Mouse (Mus musculus): ENCODE measurements around the gene Rcl1. TPM values are rescaled to one million over a fixed set of nuclear protein-coding genes. Genes with fewer than 3 reads are reported as not detected.

Rcl1 gene
- polyA plus RNA-seq, 1 experiment from 2014 or later: 69.9 TPM

- Histone ChIP-seq H3K4me2 (ENCODE audit: low read depth, low read length) (no peak overlapping the region), H3K9ac (ENCODE audit: low read depth, low read length) (no peak overlapping the region), H3K4me1 (ENCODE audit: control insufficient read depth, low read depth, low read length) (no peaks in the 10 kb centered on the region), H3K27ac (ENCODE audit: low read length) (no peak overlapping the region), H3K9me3 (replicated peaks; ENCODE audit: control insufficient read depth, low read length) (no peaks in the 10 kb centered on the region), H3K4me3 (ENCODE audit: low read depth, low read length) (no peak overlapping the region), H3K36me3 (ENCODE audit: control insufficient read depth, insufficient read depth) (no peaks in the 10 kb centered on the region), H3K27me3 (ENCODE audit: control insufficient read depth, insufficient read depth, low read depth, low read length) (no peaks in the 10 kb centered on the region)
- ATAC-seq (ENCODE audit: low read depth): no peak
- 45% methylated on average over 4 of the region's 4 CpGs for WGBS (ENCODE audit: insufficient replicate concordance)
Observed at GRCm38 (mm10) chr19:29180336-29180735, 79.2 kb downstream of the Rcl1 start.

GRCm38 (mm10) chr19:29182166-29182565 lies 81.0 kb downstream of the Rcl1 start:
- H3K4me1 ChIP-seq (ENCODE audit: control insufficient read depth, low read depth, low read length): peaks cover 8% of the 10 kb centered on the region
- no peak for ATAC-seq (ENCODE audit: low read depth)
- H3K4me2 ChIP-seq (ENCODE audit: low read depth, low read length): no peak overlapping the region

GRCm38 (mm10) chr19:29185122-29185521 lies 83.9 kb downstream of the Rcl1 start:
- H3K4me3 ChIP-seq (ENCODE audit: low read depth, low read length): no peak overlapping the region
- H3K27ac ChIP-seq (ENCODE audit: low read length): no peak overlapping the region
- no peaks in the 10 kb centered on the region for H3K36me3 ChIP-seq (ENCODE audit: control insufficient read depth, insufficient read depth)
- peaks cover 8% of the 10 kb centered on the region for H3K4me1 ChIP-seq (ENCODE audit: control insufficient read depth, low read depth, low read length)
- no peak overlapping the region for H3K4me2 ChIP-seq (ENCODE audit: low read depth, low read length)
- H3K9me3 ChIP-seq (replicated peaks; ENCODE audit: control insufficient read depth, low read length): no peaks in the 10 kb centered on the region
- no peaks in the 10 kb centered on the region for H3K27me3 ChIP-seq (ENCODE audit: control insufficient read depth, insufficient read depth, low read depth, low read length)
- no peak overlapping the region for H3K9ac ChIP-seq (ENCODE audit: low read depth, low read length)
- no peak for ATAC-seq (ENCODE audit: low read depth)
- WGBS (ENCODE audit: insufficient replicate concordance): 36% methylated on average over 7 of the region's 7 CpGs

More at GRCm38 (mm10) chr19:29182166-29182565, 81.0 kb downstream of the Rcl1 start:
- 64% methylated on average over 5 of the region's 5 CpGs for WGBS (ENCODE audit: insufficient replicate concordance)
- Histone ChIP-seq H3K27me3 (ENCODE audit: control insufficient read depth, insufficient read depth, low read depth, low read length) (no peaks in the 10 kb centered on the region), H3K27ac (ENCODE audit: low read length) (no peak overlapping the region), H3K9ac (ENCODE audit: low read depth, low read length) (no peak overlapping the region), H3K36me3 (ENCODE audit: control insufficient read depth, insufficient read depth) (no peaks in the 10 kb centered on the region), H3K4me3 (ENCODE audit: low read depth, low read length) (no peak overlapping the region), H3K9me3 (replicated peaks; ENCODE audit: control insufficient read depth, low read length) (no peaks in the 10 kb centered on the region)

GRCm38 (mm10) chr19:29185552-29186232 lies 84.5 kb downstream of the Rcl1 start:
- Histone ChIP-seq H3K4me3 (ENCODE audit: low read depth, low read length) (no peak overlapping the region), H3K9me3 (replicated peaks; ENCODE audit: control insufficient read depth, low read length) (no peaks in the 10 kb centered on the region), H3K4me2 (ENCODE audit: low read depth, low read length) (no peak overlapping the region; the same call in 1 of the 2 replicates), H3K4me1 (ENCODE audit: control insufficient read depth, low read depth, low read length) (peaks cover 8% of the 10 kb centered on the region), H3K27me3 (ENCODE audit: control insufficient read depth, insufficient read depth, low read depth, low read length) (no peaks in the 10 kb centered on the region), H3K36me3 (ENCODE audit: control insufficient read depth, insufficient read depth) (no peaks in the 10 kb centered on the region), H3K27ac (ENCODE audit: low read length) (no peak overlapping the region), H3K9ac (ENCODE audit: low read depth, low read length) (no peak overlapping the region)
- 29% methylated on average over 9 of the region's 9 CpGs for WGBS (ENCODE audit: insufficient replicate concordance)
- no peak for ATAC-seq (ENCODE audit: low read depth)

- H3K4me2 ChIP-seq (ENCODE audit: low read depth, low read length): no peak overlapping the region
- no peak overlapping the region for H3K27ac ChIP-seq (ENCODE audit: low read length)
- no peak for ATAC-seq (ENCODE audit: low read depth)
- H3K9ac ChIP-seq (ENCODE audit: low read depth, low read length): no peak overlapping the region
- no peaks in the 10 kb centered on the region for H3K9me3 ChIP-seq (replicated peaks; ENCODE audit: control insufficient read depth, low read length)
- WGBS (ENCODE audit: insufficient replicate concordance): 59% methylated on average over 2 of the region's 2 CpGs
- peaks cover 8% of the 10 kb centered on the region for H3K4me1 ChIP-seq (ENCODE audit: control insufficient read depth, low read depth, low read length)
- no peak overlapping the region for H3K4me3 ChIP-seq (ENCODE audit: low read depth, low read length)
- H3K36me3 ChIP-seq (ENCODE audit: control insufficient read depth, insufficient read depth): no peaks in the 10 kb centered on the region
- no peaks in the 10 kb centered on the region for H3K27me3 ChIP-seq (ENCODE audit: control insufficient read depth, insufficient read depth, low read depth, low read length)
Observed at GRCm38 (mm10) chr19:29188879-29189278, 87.7 kb downstream of the Rcl1 start.

MicroRNAs encoded within 50 kb of the gene (microRNA counts, 519-probe panel; counts per million panel counts)
- 2,868 counts per million, percentile 79 among the panel's probes with 10 or more counts for microRNA mmu-miR-101b

Small RNA genes lying within 50 kb of the gene (microRNA-seq; reads per million reads assigned to microRNA genes)
- 10,716 reads per million, percentile 93 among the genes with 10 or more reads in this experiment for gene Mir101b

Other genes starting within 250 kb of the Rcl1 start
- gene Plpp6, start 137.4 kb upstream of the Rcl1 start, polyA plus RNA-seq (2015; fragmentation: Nextera tagmentation; extraction: Ambion mirVana): 2.3 and 2.6 TPM in 2 replicates
- gene 4430402I18Rik, start 133.6 kb upstream of the Rcl1 start, polyA plus RNA-seq (2015; fragmentation: Nextera tagmentation; extraction: Ambion mirVana): 1.5 and 2.9 TPM in 2 replicates
- gene Cdc37l1, start 111.0 kb upstream of the Rcl1 start, polyA plus RNA-seq (2015; fragmentation: Nextera tagmentation; extraction: Ambion mirVana): 9.9 and 10.2 TPM in 2 replicates
- 42.0 and 47.7 TPM in 2 replicates for gene Ak3, start 53.4 kb upstream of the Rcl1 start, polyA plus RNA-seq (2015; fragmentation: Nextera tagmentation; extraction: Ambion mirVana)
- 5.2 and 5.9 TPM in 2 replicates for gene Jak2, start 150.5 kb downstream of the Rcl1 start, polyA plus RNA-seq (2015; fragmentation: Nextera tagmentation; extraction: Ambion mirVana)
- gene Insl6, start 224.0 kb downstream of the Rcl1 start, polyA plus RNA-seq (2015; fragmentation: Nextera tagmentation; extraction: Ambion mirVana): 0.91 and 1.1 TPM in 2 replicates
- gene Rln1, start 233.3 kb downstream of the Rcl1 start, polyA plus RNA-seq (2015; fragmentation: Nextera tagmentation; extraction: Ambion mirVana): not detected in 2 replicates